Mouse (Mus musculus): ENCODE measurements at regions not wholly inside any gene's neighbourhood (a gene's known extent, or its start where the extent isn't known, plus 50 kb on each side); places are given as distances from the start of the nearest gene placed in this dataset.
A peak's percentile ranks its signal among the peaks of the same experiment; 100 is the strongest.

- H3K4me2 ChIP-seq (replicated peaks), result no peak overlapping the region
- 81% methylated on average over 1 of the region's 1 CpGs for WGBS
- no peak overlapping the region for H3K4me3 ChIP-seq
- H3K9ac ChIP-seq (replicated peaks), result no peak overlapping the region
- H3K36me3 ChIP-seq, result no peaks in the 10 kb centered on the region
- no peaks in the 10 kb centered on the region for H3K27me3 ChIP-seq
- no peak overlapping the region for H3K27ac ChIP-seq (replicated peaks)
- ATAC-seq (replicated peaks), result no peak
- H3K9me3 ChIP-seq, result no peaks in the 10 kb centered on the region
- H3K4me1 ChIP-seq, result peaks cover 14% of the 10 kb centered on the region
Measured at GRCm38 (mm10) chr5:99782806-99783205, 53.9 kb upstream of the Rasgef1b start.

- Histone ChIP-seq H3K4me2 (replicated peaks) (no peak overlapping the region), H3K4me1 (peaks cover 21% of the 10 kb centered on the region), H3K9ac (replicated peaks) (no peak overlapping the region), H3K27me3 (no peaks in the 10 kb centered on the region), H3K9me3 (no peaks in the 10 kb centered on the region), H3K27ac (replicated peaks) (no peak overlapping the region), H3K4me3 (no peak overlapping the region), H3K36me3 (no peaks in the 10 kb centered on the region)
- ATAC-seq (replicated peaks), result no peak
- 81% methylated on average over 9 of the region's 9 CpGs for WGBS
Measured at GRCm38 (mm10) chr5:99785850-99786249, 57.0 kb upstream of the Rasgef1b start.

GRCm38 (mm10) chr5:99787239-99787638 lies 58.4 kb upstream of the Rasgef1b start:
- 10% methylated on average over 10 of the region's 10 CpGs for WGBS
- Histone ChIP-seq H3K4me3 (no peak overlapping the region), H3K9me3 (no peaks in the 10 kb centered on the region), H3K27me3 (no peaks in the 10 kb centered on the region), H3K4me1 (peaks cover 21% of the 10 kb centered on the region), H3K4me2 (replicated peaks) (peak overlapping the region; percentile 3; the same call in 1 of the 2 replicates), H3K36me3 (no peaks in the 10 kb centered on the region), H3K27ac (replicated peaks) (peak overlapping the region; percentile 71), H3K9ac (replicated peaks) (no peak overlapping the region)
- ATAC-seq (replicated peaks), result peak; percentile 92

GRCm38 (mm10) chr5:99787665-99788366 lies 59.0 kb upstream of the Rasgef1b start:
- WGBS, result 25% methylated on average over 3 of the region's 3 CpGs
- Histone ChIP-seq H3K27me3 (no peaks in the 10 kb centered on the region), H3K27ac (replicated peaks) (peak overlapping the region; percentile 71), H3K4me2 (replicated peaks) (0 out of 2 replicates have a peak overlapping the region, but pooled peaks have one; percentile 3), H3K9ac (replicated peaks) (no peak overlapping the region), H3K4me1 (peaks cover 21% of the 10 kb centered on the region), H3K4me3 (no peak overlapping the region), H3K9me3 (no peaks in the 10 kb centered on the region), H3K36me3 (no peaks in the 10 kb centered on the region)
- ATAC-seq (replicated peaks), result peak; percentile 76

- ATAC-seq (replicated peaks), result no peak
- Histone ChIP-seq H3K4me3 (no peak overlapping the region), H3K36me3 (no peaks in the 10 kb centered on the region), H3K9me3 (no peaks in the 10 kb centered on the region), H3K4me2 (replicated peaks) (no peak overlapping the region), H3K9ac (replicated peaks) (no peak overlapping the region), H3K4me1 (peaks cover 21% of the 10 kb centered on the region), H3K27ac (replicated peaks) (no peak overlapping the region), H3K27me3 (no peaks in the 10 kb centered on the region)
- WGBS, result 74% methylated on average over 5 of the region's 5 CpGs
Measured at GRCm38 (mm10) chr5:99790733-99791132, 61.9 kb upstream of the Rasgef1b start.

- Histone ChIP-seq H3K4me3 (no peak overlapping the region), H3K4me2 (replicated peaks) (no peak overlapping the region), H3K27ac (replicated peaks) (no peak overlapping the region), H3K9ac (replicated peaks) (no peak overlapping the region), H3K36me3 (no peaks in the 10 kb centered on the region), H3K9me3 (no peaks in the 10 kb centered on the region), H3K4me1 (peaks cover 16% of the 10 kb centered on the region), H3K27me3 (no peaks in the 10 kb centered on the region)
- ATAC-seq (replicated peaks), result no peak
- 87% methylated on average over 8 of the region's 8 CpGs for WGBS
Measured at GRCm38 (mm10) chr5:99800543-99800942, 71.7 kb upstream of the Rasgef1b start.

GRCm38 (mm10) chr5:99801791-99802450 lies 73.1 kb upstream of the Rasgef1b start:
- H3K9me3 ChIP-seq, result no peaks in the 10 kb centered on the region
- peak overlapping the region; percentile 70 for H3K27ac ChIP-seq (replicated peaks)
- H3K27me3 ChIP-seq, result no peaks in the 10 kb centered on the region
- no peak overlapping the region for H3K4me2 ChIP-seq (replicated peaks)
- H3K4me3 ChIP-seq, result no peak overlapping the region
- WGBS, result 58% methylated on average over 13 of the region's 13 CpGs
- no peak overlapping the region for H3K9ac ChIP-seq (replicated peaks)
- ATAC-seq (replicated peaks), result peak; percentile 72
- H3K4me1 ChIP-seq, result peaks cover 16% of the 10 kb centered on the region
- no peaks in the 10 kb centered on the region for H3K36me3 ChIP-seq

- H3K36me3 ChIP-seq, result no peaks in the 10 kb centered on the region
- no peaks in the 10 kb centered on the region for H3K27me3 ChIP-seq
- no peak overlapping the region for H3K9ac ChIP-seq (replicated peaks)
- H3K4me2 ChIP-seq (replicated peaks), result no peak overlapping the region
- H3K27ac ChIP-seq (replicated peaks), result no peak overlapping the region
- no peak for ATAC-seq (replicated peaks)
- H3K4me1 ChIP-seq, result no peaks in the 10 kb centered on the region
- H3K9me3 ChIP-seq, result no peaks in the 10 kb centered on the region
- no peak overlapping the region for H3K4me3 ChIP-seq
- WGBS, result 86% methylated on average over 6 of the region's 6 CpGs
Measured at GRCm38 (mm10) chr5:99826861-99827260, 79.2 kb upstream of the Vamp9 start.

- ATAC-seq (replicated peaks), result no peak
- Histone ChIP-seq H3K27ac (replicated peaks) (no peak overlapping the region), H3K4me1 (no peaks in the 10 kb centered on the region), H3K9ac (replicated peaks) (no peak overlapping the region), H3K27me3 (no peaks in the 10 kb centered on the region), H3K4me3 (no peak overlapping the region), H3K4me2 (replicated peaks) (no peak overlapping the region), H3K36me3 (no peaks in the 10 kb centered on the region), H3K9me3 (no peaks in the 10 kb centered on the region)
- WGBS, result 83% methylated on average over 7 of the region's 7 CpGs
Measured at GRCm38 (mm10) chr5:99828516-99828915, 77.5 kb upstream of the Vamp9 start.

GRCm38 (mm10) chr5:99838236-99838775 lies 67.7 kb upstream of the Vamp9 start:
- H3K27ac ChIP-seq (replicated peaks), result no peak overlapping the region
- no peaks in the 10 kb centered on the region for H3K9me3 ChIP-seq
- no peaks in the 10 kb centered on the region for H3K4me1 ChIP-seq
- no peak for ATAC-seq (replicated peaks)
- no peak overlapping the region for H3K4me3 ChIP-seq
- H3K4me2 ChIP-seq (replicated peaks), result no peak overlapping the region
- WGBS, result 45% methylated on average over 6 of the region's 6 CpGs
- H3K9ac ChIP-seq (replicated peaks), result no peak overlapping the region
- H3K27me3 ChIP-seq, result no peaks in the 10 kb centered on the region
- H3K36me3 ChIP-seq, result no peaks in the 10 kb centered on the region

- H3K4me2 ChIP-seq (replicated peaks), result no peak overlapping the region
- H3K4me1 ChIP-seq, result no peaks in the 10 kb centered on the region
- ATAC-seq (replicated peaks), result no peak
- H3K4me3 ChIP-seq, result no peak overlapping the region
- WGBS, result 95% methylated on average over 11 of the region's 11 CpGs
- no peaks in the 10 kb centered on the region for H3K27me3 ChIP-seq
- H3K27ac ChIP-seq (replicated peaks), result no peak overlapping the region
- no peaks in the 10 kb centered on the region for H3K36me3 ChIP-seq
- H3K9me3 ChIP-seq, result no peaks in the 10 kb centered on the region
- no peak overlapping the region for H3K9ac ChIP-seq (replicated peaks)
Measured at GRCm38 (mm10) chr5:99839661-99840060, 66.4 kb upstream of the Vamp9 start.

- Histone ChIP-seq H3K4me1 (peaks cover 4% of the 10 kb centered on the region; the same call in 1 of the 2 replicates), H3K27me3 (no peaks in the 10 kb centered on the region), H3K4me2 (replicated peaks) (no peak overlapping the region), H3K36me3 (no peaks in the 10 kb centered on the region), H3K9ac (replicated peaks) (no peak overlapping the region), H3K9me3 (no peaks in the 10 kb centered on the region), H3K4me3 (no peak overlapping the region), H3K27ac (replicated peaks) (no peak overlapping the region)
- 73% methylated on average over 9 of the region's 9 CpGs for WGBS
- no peak for ATAC-seq (replicated peaks)
Measured at GRCm38 (mm10) chr5:99840884-99841283, 65.2 kb upstream of the Vamp9 start.
